Mouse (Mus musculus): ENCODE results near the gene Phf1. TPM values are rescaled to one million over a fixed set of nuclear protein-coding genes. Genes with fewer than 3 reads are reported as not detected.
"Not testable (repeated sequence)": the region's sequence is repeated elsewhere in the genome, so short reads cannot be mapped to it uniquely, and the experiment has no call there.

Phf1 gene
- total RNA-seq, 1 experiment from 2014 or later = 8.3 TPM

DNA sequence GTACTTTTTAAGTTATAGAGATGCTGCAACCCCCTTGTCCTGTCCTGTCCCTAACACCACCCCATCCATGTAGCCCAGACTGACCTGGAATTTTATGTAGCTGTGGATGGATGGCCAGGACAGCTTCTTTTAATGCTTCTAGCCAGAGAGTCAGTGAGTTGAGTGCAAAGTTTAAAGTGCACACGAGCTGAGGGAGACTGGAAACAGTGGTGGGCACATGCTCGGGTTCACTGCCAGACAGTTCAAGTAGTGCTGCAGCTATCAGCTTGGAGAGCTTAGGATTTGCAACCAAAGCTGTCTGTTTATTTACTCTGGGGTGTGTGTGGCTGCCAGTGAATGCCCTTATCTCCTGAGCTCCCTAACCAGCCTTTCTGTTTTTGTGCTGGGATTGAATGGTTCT lies 13.3 kb upstream of the Phf1 start:
- ATAC-seq (replicated peaks in 1 of 2; ENCODE audit: insufficient read depth in 1 of 2, low FRiP score in 2 of 2, low TSS enrichment in 1 of 2, low read depth in 1 of 2, poor library complexity in 2 of 2, severe bottlenecking in 2 of 2) = not testable (repeated sequence)

- ATAC-seq (replicated peaks in 1 of 2; ENCODE audit: insufficient read depth in 1 of 2, low FRiP score in 2 of 2, low TSS enrichment in 1 of 2, low read depth in 1 of 2, poor library complexity in 2 of 2, severe bottlenecking in 2 of 2) = 0 out of 4 replicates have a peak, but pooled peaks of 1 of the 2 experiments have one; percentile 22
Measured at GRCm38 (mm10) chr17:26922368-26922767, 10.5 kb upstream of the Phf1 start.

DNA sequence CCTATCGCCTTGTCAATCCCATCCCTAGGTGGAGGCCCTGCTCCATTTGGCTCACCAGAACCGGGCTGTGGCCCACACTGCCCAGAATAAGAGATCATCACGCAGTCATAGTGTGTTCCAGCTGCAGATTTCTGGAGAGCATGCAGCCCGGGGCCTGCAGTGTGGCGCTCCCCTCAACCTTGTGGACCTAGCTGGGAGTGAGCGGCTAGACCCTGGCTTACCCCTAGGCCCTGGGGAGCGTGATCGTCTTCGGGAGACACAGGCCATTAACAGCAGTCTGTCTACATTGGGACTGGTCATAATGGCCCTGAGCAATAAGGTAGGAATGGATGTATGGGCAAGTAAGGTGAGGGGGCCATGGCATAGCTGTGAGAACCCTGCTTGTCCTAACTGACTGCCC lies 7.4 kb upstream of the Phf1 start:
- ATAC-seq (replicated peaks in 1 of 2; ENCODE audit: insufficient read depth in 1 of 2, low FRiP score in 2 of 2, low TSS enrichment in 1 of 2, low read depth in 1 of 2, poor library complexity in 2 of 2, severe bottlenecking in 2 of 2) = not testable (repeated sequence)

- 0 out of 4 replicates have a peak, but pooled peaks have one; percentile 24 for ATAC-seq (replicated peaks in 1 of 2; ENCODE audit: insufficient read depth in 1 of 2, low FRiP score in 2 of 2, low TSS enrichment in 1 of 2, low read depth in 1 of 2, poor library complexity in 2 of 2, severe bottlenecking in 2 of 2)
Measured at GRCm38 (mm10) chr17:26931795-26932194, 1.1 kb upstream of the Phf1 start.

GRCm38 (mm10) chr17:26933419-26933818 lies 567 bp downstream of the Phf1 start:
- ATAC-seq (replicated peaks in 1 of 2; ENCODE audit: insufficient read depth in 1 of 2, low FRiP score in 2 of 2, low TSS enrichment in 1 of 2, low read depth in 1 of 2, poor library complexity in 2 of 2, severe bottlenecking in 2 of 2) = 0 out of 4 replicates have a peak, but pooled peaks of 1 of the 2 experiments have one; percentile 6

GRCm38 (mm10) chr17:26933885-26934827 lies 1.3 kb downstream of the Phf1 start:
- no peak for ATAC-seq (replicated peaks in 1 of 2; ENCODE audit: insufficient read depth in 1 of 2, low FRiP score in 2 of 2, low TSS enrichment in 1 of 2, low read depth in 1 of 2, poor library complexity in 2 of 2, severe bottlenecking in 2 of 2)

GRCm38 (mm10) chr17:26935027-26935426 lies 2.2 kb downstream of the Phf1 start:
- no peak for ATAC-seq (replicated peaks in 1 of 2; ENCODE audit: insufficient read depth in 1 of 2, low FRiP score in 2 of 2, low TSS enrichment in 1 of 2, low read depth in 1 of 2, poor library complexity in 2 of 2, severe bottlenecking in 2 of 2)

- no peak for ATAC-seq (replicated peaks in 1 of 2; ENCODE audit: insufficient read depth in 1 of 2, low FRiP score in 2 of 2, low TSS enrichment in 1 of 2, low read depth in 1 of 2, poor library complexity in 2 of 2, severe bottlenecking in 2 of 2)
Measured at GRCm38 (mm10) chr17:26936453-26936852, 3.6 kb downstream of the Phf1 start.

DNA sequence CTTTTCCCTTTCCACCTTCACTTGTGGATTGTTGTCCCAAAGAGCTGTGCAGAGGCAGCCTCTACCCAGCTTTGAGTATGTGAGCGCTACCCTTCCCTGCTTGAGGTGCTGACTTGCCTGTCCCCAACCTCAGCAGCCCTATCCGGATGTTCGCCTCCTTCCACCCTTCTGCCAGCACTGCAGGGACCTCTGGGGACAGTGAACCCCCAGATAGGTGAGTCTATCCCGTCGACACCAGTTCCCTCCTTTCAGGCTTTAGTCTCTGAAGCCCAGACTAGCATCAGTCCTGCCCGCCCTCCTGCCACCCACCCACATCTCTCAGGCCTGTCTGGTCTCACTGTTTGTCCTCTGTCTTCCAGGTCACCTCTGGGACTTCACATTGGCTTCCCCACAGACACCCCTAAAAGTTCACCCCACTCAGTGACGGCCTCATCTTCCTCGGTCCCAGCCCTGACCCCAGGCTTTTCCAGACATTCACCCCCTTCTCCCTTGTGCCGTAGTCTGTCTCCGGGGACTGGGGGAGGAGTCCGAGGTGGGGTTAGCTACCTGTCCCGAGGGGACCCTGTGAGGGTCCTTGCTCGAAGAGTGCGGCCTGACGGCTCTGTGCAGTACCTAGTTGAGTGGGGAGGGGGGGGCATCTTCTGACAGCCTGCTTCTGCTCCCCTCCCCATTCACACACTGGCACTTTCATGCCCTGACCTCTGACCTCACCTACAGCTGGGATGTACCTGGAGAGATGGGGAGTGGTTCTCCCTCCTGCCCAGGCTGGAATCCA lies 4.3 kb downstream of the Phf1 start:
- no peak for ATAC-seq (replicated peaks in 1 of 2; ENCODE audit: insufficient read depth in 1 of 2, low FRiP score in 2 of 2, low TSS enrichment in 1 of 2, low read depth in 1 of 2, poor library complexity in 2 of 2, severe bottlenecking in 2 of 2)

DNA sequence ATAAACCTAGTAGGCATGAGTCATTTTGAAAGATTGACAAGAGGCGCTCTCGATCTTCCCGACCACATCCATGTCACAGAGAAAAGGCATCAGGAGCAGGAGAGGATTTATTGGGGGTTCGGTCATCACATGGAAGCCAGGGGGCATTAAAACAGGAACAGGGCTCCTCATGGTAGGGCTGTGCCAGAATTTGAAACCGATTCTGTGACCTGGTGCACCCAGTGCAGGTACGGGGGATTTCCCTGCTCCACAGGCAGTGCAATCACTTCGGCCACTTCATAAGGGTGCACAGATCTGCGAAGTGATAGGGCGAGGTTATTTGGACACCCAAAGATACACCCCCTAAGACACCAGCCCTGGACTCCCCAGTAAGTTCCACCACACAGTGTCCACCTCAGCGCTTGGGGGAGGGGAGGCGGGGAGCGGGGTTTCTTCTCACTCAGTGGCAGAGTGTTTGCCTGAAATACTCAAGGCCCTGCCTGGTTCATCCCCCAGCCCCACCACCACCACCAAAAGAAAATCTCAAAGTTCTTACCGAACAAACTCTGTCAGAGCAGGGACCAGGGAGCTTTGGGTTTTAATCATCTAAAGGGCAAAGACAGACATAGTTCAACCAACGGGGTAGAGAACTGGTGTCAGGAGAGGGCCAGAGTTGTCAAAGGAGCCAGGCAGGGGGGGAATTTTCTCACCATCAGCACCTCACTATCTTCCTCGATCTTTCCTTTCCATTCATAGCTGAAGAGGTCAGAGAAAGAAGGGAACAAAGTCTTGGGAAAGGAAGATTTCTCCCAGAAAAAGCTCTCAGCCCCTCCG lies 5.2 kb downstream of the Phf1 start:
- no peak for ATAC-seq (replicated peaks in 1 of 2; ENCODE audit: insufficient read depth in 1 of 2, low FRiP score in 2 of 2, low TSS enrichment in 1 of 2, low read depth in 1 of 2, poor library complexity in 2 of 2, severe bottlenecking in 2 of 2)

DNA sequence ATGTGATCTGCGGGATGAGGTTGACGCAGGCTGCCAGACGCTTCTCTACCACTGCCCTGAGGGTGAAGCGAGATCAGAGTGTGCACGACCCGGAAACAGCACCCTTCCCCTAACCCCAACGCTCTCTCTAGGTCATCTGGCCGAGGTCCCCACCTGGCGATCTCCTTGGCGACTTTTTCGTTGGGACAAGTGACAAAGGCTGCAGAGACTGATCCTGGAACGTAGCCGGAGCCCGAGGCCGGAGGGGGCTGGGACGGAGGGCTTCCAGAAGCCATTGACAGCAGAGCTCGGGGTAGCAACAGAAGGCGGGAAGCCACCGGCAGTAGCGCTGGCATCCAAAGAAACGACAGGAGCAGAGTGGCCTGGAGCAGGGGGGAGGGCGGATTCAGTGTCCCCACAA lies 5.9 kb downstream of the Phf1 start:
- ATAC-seq (replicated peaks in 1 of 2; ENCODE audit: insufficient read depth in 1 of 2, low FRiP score in 2 of 2, low TSS enrichment in 1 of 2, low read depth in 1 of 2, poor library complexity in 2 of 2, severe bottlenecking in 2 of 2) = no peak; a peak in 1 of 4 replicates

DNA sequence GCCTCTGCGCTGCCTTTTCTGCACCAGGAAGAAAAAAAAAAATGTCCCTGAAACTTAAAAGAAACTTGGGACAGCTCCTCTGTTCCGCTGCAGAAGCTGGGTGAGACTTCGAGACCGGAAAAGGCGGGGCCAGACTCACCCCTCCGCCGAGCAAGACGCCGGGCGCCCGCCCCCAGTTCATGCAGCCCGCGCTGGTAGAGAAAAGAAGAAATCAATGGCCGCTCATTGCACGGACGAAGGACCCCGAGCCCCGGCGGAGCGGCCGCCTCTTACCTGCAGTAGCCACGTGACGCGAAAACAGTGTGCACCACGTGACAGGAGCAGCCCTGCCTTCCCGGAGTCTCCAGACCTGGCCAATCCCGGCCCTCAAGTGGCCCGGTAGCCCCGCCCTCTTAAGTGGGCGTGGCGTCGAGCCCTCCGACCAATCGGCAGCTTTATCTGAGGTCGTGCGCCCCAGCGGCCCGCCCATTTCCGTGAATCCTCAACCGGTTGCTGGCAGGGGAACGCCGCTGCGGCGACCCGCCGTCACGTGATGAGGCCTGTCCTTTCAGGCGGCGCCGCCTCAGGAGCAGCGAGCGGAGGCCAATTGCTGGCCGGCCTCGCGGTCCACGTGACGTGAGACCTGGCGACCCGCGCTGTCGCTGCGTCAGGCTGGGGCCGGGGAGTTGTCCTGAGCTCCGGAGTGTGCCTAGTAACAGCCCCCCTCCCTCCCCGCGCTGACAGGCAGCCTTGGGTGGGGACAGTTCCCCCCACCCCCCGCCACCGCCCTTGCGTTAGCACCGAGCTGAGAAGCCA lies 6.5 kb downstream of the Phf1 start, which contains the start of gene Cuta:
Gene Cuta (minus strand): TSS at position 392 of the 795 bp plus-strand sequence.
- peak; percentile 92 to 93 for ATAC-seq (replicated peaks in 1 of 2; ENCODE audit: insufficient read depth in 1 of 2, low FRiP score in 2 of 2, low TSS enrichment in 1 of 2, low read depth in 1 of 2, poor library complexity in 2 of 2, severe bottlenecking in 2 of 2)

DNA sequence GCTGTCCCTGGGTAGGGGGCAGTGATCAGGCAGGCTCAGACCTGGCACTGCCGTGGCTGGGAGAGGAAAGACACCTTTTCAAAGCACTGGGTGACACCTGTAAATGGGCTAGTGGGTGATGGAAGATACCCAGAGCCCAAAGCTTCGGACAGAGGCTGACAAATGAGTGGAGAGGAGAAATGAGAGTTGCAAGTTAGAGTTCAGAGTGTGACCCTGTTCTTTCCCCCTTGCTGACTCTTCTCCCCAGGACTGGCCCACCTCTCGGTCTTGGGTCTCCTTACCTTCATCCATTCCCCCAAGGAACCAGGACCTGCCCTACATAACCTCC lies 7.1 kb downstream of the Phf1 start:
- no peak for ATAC-seq (replicated peaks in 1 of 2; ENCODE audit: insufficient read depth in 1 of 2, low FRiP score in 2 of 2, low TSS enrichment in 1 of 2, low read depth in 1 of 2, poor library complexity in 2 of 2, severe bottlenecking in 2 of 2)

GRCm38 (mm10) chr17:26941031-26941789 lies 8.4 kb downstream of the Phf1 start, which contains the start of gene Syngap1:
Gene Syngap1 (plus strand): TSS chr17:26941253.
- no peak for ATAC-seq (replicated peaks in 1 of 2; ENCODE audit: insufficient read depth in 1 of 2, low FRiP score in 2 of 2, low TSS enrichment in 1 of 2, low read depth in 1 of 2, poor library complexity in 2 of 2, severe bottlenecking in 2 of 2)

DNA sequence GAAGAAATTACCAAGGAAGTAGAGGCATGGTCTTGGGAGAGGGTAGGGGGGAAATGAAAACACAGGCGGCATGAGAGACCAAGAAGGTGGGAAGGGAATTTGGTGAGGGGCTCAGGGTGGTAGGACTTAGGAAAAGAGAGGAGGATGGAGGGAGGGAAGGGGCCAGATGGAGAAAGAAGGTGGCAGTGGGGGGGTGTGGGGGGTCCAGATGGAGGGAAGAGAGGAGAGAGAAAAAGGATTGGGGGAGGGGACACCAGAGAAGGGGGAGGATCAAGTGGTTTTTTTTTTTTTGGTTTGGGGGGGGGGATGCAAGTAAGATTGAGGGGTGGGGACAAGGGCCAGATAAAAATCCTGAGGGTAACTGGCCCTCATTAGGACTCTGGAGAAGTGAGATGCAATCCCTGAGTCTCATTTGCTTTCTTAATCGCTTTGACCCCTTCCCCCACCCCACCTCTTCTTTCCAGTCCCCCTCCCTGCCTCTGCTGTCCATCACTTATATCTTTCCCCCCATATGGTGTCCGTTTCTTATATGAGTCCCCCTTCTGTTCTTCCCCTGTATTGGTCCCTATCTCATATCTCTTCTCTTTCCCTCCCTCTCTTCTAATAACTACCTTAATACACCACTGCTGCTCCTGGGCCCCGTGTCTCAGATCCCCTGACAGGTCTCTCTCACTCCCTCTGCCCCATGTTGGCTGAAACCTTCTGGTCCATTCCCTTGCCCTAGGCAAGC lies 9.2 kb downstream of the Phf1 start:
- ATAC-seq (replicated peaks in 1 of 2; ENCODE audit: insufficient read depth in 1 of 2, low FRiP score in 2 of 2, low TSS enrichment in 1 of 2, low read depth in 1 of 2, poor library complexity in 2 of 2, severe bottlenecking in 2 of 2) = no peak

All from hematopoietic stem cell, adult 5-6 weeks (primary cell).